Mouse (Mus musculus): ENCODE data around the gene Dpf1. TPM values are rescaled to one million over a fixed set of nuclear protein-coding genes. Genes with fewer than 3 reads are reported as not detected.
A peak's percentile ranks its signal among the peaks of the same experiment; 100 is the strongest.

Gene Dpf1
- total and polyA plus RNA-seq, 2 experiments = 0.28 TPM; not detected in 1

DNA sequence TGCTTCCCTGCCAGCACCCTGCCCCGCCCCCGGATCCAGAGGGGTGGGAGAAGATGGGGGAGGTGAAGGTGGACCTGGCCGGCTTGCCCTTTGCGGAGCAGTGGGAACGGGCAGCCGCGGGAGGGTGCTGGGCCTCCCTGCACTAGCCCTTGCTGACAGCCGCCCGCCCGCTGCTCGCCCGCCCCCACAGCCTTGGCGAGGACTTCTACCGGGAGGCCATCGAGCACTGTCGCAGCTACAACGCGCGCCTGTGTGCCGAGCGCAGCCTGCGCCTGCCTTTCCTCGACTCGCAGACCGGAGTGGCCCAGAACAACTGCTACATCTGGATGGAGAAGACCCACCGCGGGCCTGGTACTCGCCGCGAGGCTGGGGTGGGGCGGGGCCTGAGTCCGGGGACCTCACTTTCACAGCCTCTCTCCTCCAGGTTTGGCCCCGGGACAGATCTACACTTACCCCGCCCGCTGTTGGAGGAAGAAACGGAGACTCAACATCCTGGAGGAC, 5.5 kb downstream of the Dpf1 start:
- H3K4me3 ChIP-seq (ENCODE audit: insufficient read depth, low read depth, low read length) = peak overlapping the region; percentile 55; the same call in 1 of the 2 replicates
- TF ChIP-seq POLR2A (IDR thresholded peaks at IDR 0.05; ENCODE audit: extremely low read depth, insufficient read depth, low read length) = no peak
- no peak for TF ChIP-seq CTCF (IDR thresholded peaks at IDR 0.05; ENCODE audit: low read depth, low read length)
- no peaks in the 10 kb centered on the region for H3K79me2 ChIP-seq (ENCODE audit: control insufficient read depth, insufficient read depth, low read length)
- 2% methylated on average over 36 of the region's 36 CpGs for WGBS
- no peaks in the 10 kb centered on the region for H3K36me3 ChIP-seq (ENCODE audit: control insufficient read depth, insufficient read depth, low read length)
- H3K27me3 ChIP-seq (ENCODE audit: control insufficient read depth, insufficient read depth, low read length) = peaks cover 9% of the 10 kb centered on the region
- H3K4me1 ChIP-seq (ENCODE audit: control insufficient read depth, insufficient read depth, low read length) = peaks cover 9% of the 10 kb centered on the region
- no peak overlapping the region for H3K27ac ChIP-seq (replicated peaks; ENCODE audit: insufficient read depth, low read depth, low read length)
- peak overlapping the region; percentile 48 for H3K9ac ChIP-seq (ENCODE audit: low read depth, low read length)
- DNase-seq (ENCODE audit: extremely low read depth, low read depth, low spot score) = no peak

DNA sequence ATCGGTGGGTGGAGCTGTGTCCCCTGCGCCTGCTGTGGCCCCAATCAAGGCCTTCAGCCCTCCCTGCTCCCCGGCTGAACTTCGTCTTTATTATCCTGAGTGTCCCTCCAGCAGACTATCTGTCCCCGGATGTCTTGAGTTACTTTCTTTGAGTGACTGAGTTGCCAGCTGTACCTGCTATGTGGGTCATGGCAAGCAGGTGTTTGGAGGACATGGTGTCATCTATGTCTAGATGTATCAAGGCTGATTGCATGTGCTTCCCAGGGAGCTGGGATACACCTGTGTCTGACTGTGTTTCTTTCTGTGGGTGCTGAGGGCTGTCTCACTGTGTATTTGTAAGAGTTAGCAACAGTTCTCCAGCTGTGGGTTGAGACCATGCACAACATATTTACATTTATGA, 6.0 kb downstream of the Dpf1 start:
- WGBS = 18% methylated on average over 5 of the region's 5 CpGs
- H3K79me2 ChIP-seq (ENCODE audit: control insufficient read depth, insufficient read depth, low read length) = no peaks in the 10 kb centered on the region
- no peak overlapping the region for H3K27ac ChIP-seq (replicated peaks; ENCODE audit: insufficient read depth, low read depth, low read length)
- no peak for DNase-seq (ENCODE audit: extremely low read depth, low read depth, low spot score)
- peak overlapping the region; percentile 55; the same call in 1 of the 2 replicates for H3K4me3 ChIP-seq (ENCODE audit: insufficient read depth, low read depth, low read length)
- no peaks in the 10 kb centered on the region for H3K36me3 ChIP-seq (ENCODE audit: control insufficient read depth, insufficient read depth, low read length)
- peaks cover 6% of the 10 kb centered on the region for H3K27me3 ChIP-seq (ENCODE audit: control insufficient read depth, insufficient read depth, low read length)
- H3K4me1 ChIP-seq (ENCODE audit: control insufficient read depth, insufficient read depth, low read length) = peaks cover 9% of the 10 kb centered on the region
- no peak for TF ChIP-seq CTCF (IDR thresholded peaks at IDR 0.05; ENCODE audit: low read depth, low read length)
- TF ChIP-seq POLR2A (IDR thresholded peaks at IDR 0.05; ENCODE audit: extremely low read depth, insufficient read depth, low read length) = no peak
- no peak overlapping the region for H3K9ac ChIP-seq (ENCODE audit: low read depth, low read length)

DNA sequence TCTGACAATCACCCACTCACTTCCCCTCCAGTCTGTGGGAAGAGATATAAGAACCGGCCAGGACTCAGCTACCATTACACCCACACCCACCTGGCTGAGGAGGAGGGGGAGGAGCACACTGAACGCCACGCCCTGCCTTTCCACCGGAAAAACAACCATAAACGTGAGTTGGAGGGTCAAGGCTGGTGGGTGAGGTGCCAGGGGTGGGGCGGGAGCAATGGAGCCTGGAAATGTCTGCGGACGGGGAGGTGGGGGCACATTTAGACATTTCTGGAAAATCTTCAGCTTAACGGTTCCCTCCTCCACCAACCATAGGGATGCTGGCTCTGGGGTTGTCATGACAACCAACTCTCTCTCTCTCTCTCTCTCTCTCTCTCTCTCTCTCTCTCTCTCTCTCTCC, 9.3 kb downstream of the Dpf1 start:
- H3K27ac ChIP-seq (replicated peaks; ENCODE audit: insufficient read depth, low read depth, low read length) = no peak overlapping the region
- H3K79me2 ChIP-seq (ENCODE audit: control insufficient read depth, insufficient read depth, low read length) = no peaks in the 10 kb centered on the region

DNA sequence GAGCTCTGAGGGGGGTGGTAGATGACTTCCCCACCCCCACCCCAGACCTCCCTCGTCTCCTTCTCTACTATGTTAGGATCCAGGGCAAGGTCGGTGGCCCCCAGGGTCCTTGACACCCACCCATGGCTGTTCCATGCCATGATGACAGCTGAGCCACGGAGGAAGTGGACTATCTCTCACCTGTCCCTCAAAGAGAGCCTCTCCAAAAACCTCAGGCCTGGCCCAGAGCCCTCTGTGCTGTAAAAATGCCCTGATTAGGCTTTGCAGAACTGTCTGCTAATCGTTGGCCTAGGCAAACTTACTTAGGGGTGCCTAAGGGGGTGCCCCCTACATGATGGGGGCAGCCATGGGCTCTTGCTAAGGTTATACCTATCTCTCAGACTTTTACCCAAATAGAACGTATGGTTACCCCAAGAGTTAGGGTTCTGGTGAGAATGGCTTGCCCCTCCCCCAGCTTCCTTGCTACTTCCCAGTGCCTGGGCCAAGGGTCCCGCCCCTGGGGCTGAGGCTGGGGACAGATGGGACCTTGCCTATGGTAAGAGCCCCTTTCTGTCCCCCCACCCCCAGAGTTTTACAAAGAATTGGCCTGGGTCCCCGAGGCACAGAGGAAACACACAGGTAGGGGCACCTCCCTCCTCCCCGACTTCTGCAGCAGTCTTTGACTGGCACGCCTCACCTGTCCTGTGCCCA, 10.0 kb downstream of the Dpf1 start:
- H3K27me3 ChIP-seq (ENCODE audit: control insufficient read depth, insufficient read depth, low read length) = no peaks in the 10 kb centered on the region; the same call in 1 of the 2 replicates
- no peaks in the 10 kb centered on the region for H3K79me2 ChIP-seq (ENCODE audit: control insufficient read depth, insufficient read depth, low read length)
- H3K36me3 ChIP-seq (ENCODE audit: control insufficient read depth, insufficient read depth, low read length) = no peaks in the 10 kb centered on the region
- no peak overlapping the region for H3K9ac ChIP-seq (ENCODE audit: low read depth, low read length)
- WGBS = 72% methylated on average over 9 of the region's 9 CpGs
- DNase-seq (ENCODE audit: extremely low read depth, low read depth, low spot score) = no peak
- H3K4me3 ChIP-seq (ENCODE audit: insufficient read depth, low read depth, low read length) = no peak overlapping the region
- no peak for TF ChIP-seq CTCF (IDR thresholded peaks at IDR 0.05; ENCODE audit: low read depth, low read length)
- no peak for TF ChIP-seq POLR2A (IDR thresholded peaks at IDR 0.05; ENCODE audit: extremely low read depth, insufficient read depth, low read length)
- H3K4me1 ChIP-seq (ENCODE audit: control insufficient read depth, insufficient read depth, low read length) = peaks cover 3% of the 10 kb centered on the region; the same call in 1 of the 2 replicates
- no peak overlapping the region for H3K27ac ChIP-seq (replicated peaks; ENCODE audit: insufficient read depth, low read depth, low read length)

More for the DNA sequence above, 9.3 kb downstream of the Dpf1 start:
- H3K4me1 ChIP-seq (ENCODE audit: control insufficient read depth, insufficient read depth, low read length) = peaks cover 3% of the 10 kb centered on the region; the same call in 1 of the 2 replicates
- no peaks in the 10 kb centered on the region for H3K36me3 ChIP-seq (ENCODE audit: control insufficient read depth, insufficient read depth, low read length)
- H3K9ac ChIP-seq (ENCODE audit: low read depth, low read length) = no peak overlapping the region
- no peak for DNase-seq (ENCODE audit: extremely low read depth, low read depth, low spot score)
- no peak overlapping the region for H3K4me3 ChIP-seq (ENCODE audit: insufficient read depth, low read depth, low read length)
- WGBS = 78% methylated on average over 9 of the region's 9 CpGs
- H3K27me3 ChIP-seq (ENCODE audit: control insufficient read depth, insufficient read depth, low read length) = no peaks in the 10 kb centered on the region; the same call in 1 of the 2 replicates
- TF ChIP-seq POLR2A (IDR thresholded peaks at IDR 0.05; ENCODE audit: extremely low read depth, insufficient read depth, low read length) = no peak
- TF ChIP-seq CTCF (IDR thresholded peaks at IDR 0.05; ENCODE audit: low read depth, low read length) = no peak

DNA sequence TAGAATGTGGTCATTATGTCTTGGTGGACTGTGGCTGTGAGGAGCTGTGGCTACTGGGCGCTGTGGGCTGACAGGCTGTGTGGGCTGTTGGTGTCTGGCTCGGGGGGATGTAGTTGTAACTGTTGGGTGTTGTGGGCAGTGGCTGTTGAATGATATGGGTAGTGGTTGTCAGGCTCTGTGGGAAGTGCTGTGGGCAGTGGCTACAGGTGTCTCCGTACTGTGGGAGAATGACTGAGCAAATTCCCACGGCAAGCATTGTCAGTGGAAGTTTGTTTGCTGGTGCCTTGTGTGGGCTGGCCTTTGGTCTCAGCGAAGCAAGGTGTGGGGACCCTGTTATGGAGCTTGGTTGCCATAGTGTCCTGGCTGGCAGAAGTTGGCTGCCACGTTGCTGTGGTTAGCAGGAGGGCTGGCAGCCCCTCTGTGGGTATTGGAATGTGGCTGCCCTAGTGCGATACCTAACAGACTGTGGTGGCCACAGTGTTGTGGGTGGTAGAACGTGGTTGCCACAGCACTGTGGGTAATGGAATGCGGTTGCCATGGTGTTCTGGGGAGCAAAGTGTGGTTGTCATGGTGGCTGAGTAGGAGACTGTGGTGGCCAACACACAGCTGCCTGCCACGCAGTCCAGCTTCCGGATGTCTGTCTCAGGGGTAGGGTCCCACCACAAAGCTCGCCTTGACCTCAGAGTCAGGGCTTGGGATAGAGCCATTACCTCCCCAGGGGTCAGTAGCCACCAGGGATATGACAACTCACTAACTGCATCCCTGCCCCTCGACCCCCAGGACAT, 11.3 kb downstream of the Dpf1 start:
- Histone ChIP-seq H3K27me3 (ENCODE audit: control insufficient read depth, insufficient read depth, low read length) (no peaks in the 10 kb centered on the region), H3K27ac (replicated peaks; ENCODE audit: insufficient read depth, low read depth, low read length) (no peak overlapping the region), H3K9ac (ENCODE audit: low read depth, low read length) (no peak overlapping the region), H3K4me1 (ENCODE audit: control insufficient read depth, insufficient read depth, low read length) (peaks cover 3% of the 10 kb centered on the region; the same call in 1 of the 2 replicates), H3K79me2 (ENCODE audit: control insufficient read depth, insufficient read depth, low read length) (no peaks in the 10 kb centered on the region), H3K36me3 (ENCODE audit: control insufficient read depth, insufficient read depth, low read length) (no peaks in the 10 kb centered on the region), H3K4me3 (ENCODE audit: insufficient read depth, low read depth, low read length) (no peak overlapping the region)
- WGBS = 84% methylated on average over 13 of the region's 13 CpGs
- TF ChIP-seq POLR2A (IDR thresholded peaks at IDR 0.05; ENCODE audit: extremely low read depth, insufficient read depth, low read length) = no peak
- TF ChIP-seq CTCF (IDR thresholded peaks at IDR 0.05; ENCODE audit: low read depth, low read length) = no peak
- DNase-seq (ENCODE audit: extremely low read depth, low read depth, low spot score) = no peak

All from liver, adult 2 months (tissue).